Mouse (Mus musculus) liver, postnatal 0 days (tissue): ENCODE results near the gene Cenpe. TPM values are rescaled to one million over a fixed set of nuclear protein-coding genes. Genes with fewer than 3 reads are reported as not detected.

ENCODE experiments used
- ATAC-seq: fragments of 200-750 bp; cut with Nextera tagmentation; 2 replicates; pipeline ENCODE4 v1.8.0; 2017; ENCODE audit warnings: mild to moderate bottlenecking, moderate library complexity
- DNase-seq: peaks from one replicate; pipeline ENCODE4 v3.0.0-alpha.2; 2016
- H3K27ac ChIP-seq: fragments of 300-500 bp; sonication (generic); 2 replicates; pipeline ENCODE4 v1.5.1; 2014; ENCODE audit warnings: antibody characterized with exemption, moderate library complexity, mild to moderate bottlenecking, low read depth
- H3K27me3 ChIP-seq: fragments of 300-500 bp; sonication (generic); 2 replicates; pipeline ENCODE4 v1.6.1; 2014; ENCODE audit warnings: low read length, control low read depth, mixed read lengths; ENCODE audit not compliant: insufficient read depth
- H3K36me3 ChIP-seq: fragments of 300-500 bp; sonication (generic); replicated peaks from 2 replicates; pipeline ENCODE4 v1.6.1; 2014; ENCODE audit warnings: mild to moderate bottlenecking, control low read depth, low read length, moderate library complexity, mixed read lengths; ENCODE audit not compliant: insufficient read depth
- H3K4me1 ChIP-seq: fragments of 300-500 bp; sonication (generic); 2 replicates; pipeline ENCODE4 v1.6.1; 2014; ENCODE audit warnings: antibody characterized with exemption, mild to moderate bottlenecking, control low read depth; ENCODE audit not compliant: insufficient read depth
- H3K4me2 ChIP-seq: fragments of 300-500 bp; sonication (generic); 2 replicates; pipeline ENCODE4 v1.6.1; 2014; ENCODE audit warnings: low read depth, mild to moderate bottlenecking, low read length, moderate library complexity, mixed read lengths
- H3K4me3 ChIP-seq: fragments of 300-500 bp; sonication (generic); 2 replicates; pipeline ENCODE4 v1.5.1; 2014; ENCODE audit warnings: low read depth, low read length
- H3K9ac ChIP-seq: fragments of 300-500 bp; sonication (generic); replicated peaks from 2 replicates; pipeline ENCODE4 v1.6.1; 2014; ENCODE audit warnings: mild to moderate bottlenecking, moderate library complexity
- H3K9me3 ChIP-seq: fragments of 300-500 bp; sonication (generic); 2 replicates; pipeline ENCODE4 v1.6.1; 2016; ENCODE audit warnings: mild to moderate bottlenecking, control low read depth, low read length, mixed read lengths
- CTCF ChIP-seq: sonication (generic); IDR thresholded peaks from 2 replicates; pipeline ENCODE4 v1.5.1; 2016; ENCODE audit warnings: antibody characterized with exemption, low read depth
- EP300 ChIP-seq: IDR thresholded peaks from 2 replicates; pipeline ENCODE4 v1.6.1; 2016; ENCODE audit warnings: antibody characterized with exemption, low read depth, mild to moderate bottlenecking
- WGBS: fragments of 180-500 bp; shearing (Covaris S2); extraction: QIAGEN DNeasy Blood & Tissue Kit; methylation state at CpG from one replicate; pipeline ENCODE4 v1.1.7; 2014; ENCODE audit not compliant: insufficient replicate concordance; 5-methylcytosine and 5-hydroxymethylcytosine counted together
- polyA plus RNA-seq: library from polyadenylated mRNA; unstranded; fragments of >200 nt; fragmentation: Nextera tagmentation; extraction: Ambion mirVana; gene quantifications from 2 replicates; pipeline ENCODE4 v1.2.1, GENCODE M21; 2015

Cenpe gene
- polyA plus RNA-seq, 1 experiment from 2014 or later: 9.0 TPM

- Histone ChIP-seq H3K27ac (no peak overlapping the region), H3K9ac (peak overlapping the region; percentile 79), H3K4me1 (peaks cover 15% of the 10 kb centered on the region; the same call in 1 of the 2 replicates), H3K9me3 (no peaks in the 10 kb centered on the region), H3K4me3 (peak overlapping the region; percentile 87), H3K27me3 (no peaks in the 10 kb centered on the region), H3K36me3 (peaks cover 21% of the 10 kb centered on the region), H3K4me2 (peak overlapping the region; percentile 83)
- DNase-seq (no peak), ATAC-seq (peak; percentile 60)
- TF ChIP-seq CTCF (no peak), EP300 (no peak)
- 0% methylated on average over 26 of the region's 26 CpGs for WGBS
Observed at GRCm38 (mm10) chr3:135212658-135213350, 467 bp downstream of the Cenpe start.

GRCm38 (mm10) chr3:135232058-135232457 is 19.7 kb downstream of the Cenpe start:
- no peak overlapping the region for H3K9ac ChIP-seq
- no peaks in the 10 kb centered on the region for H3K9me3 ChIP-seq
- H3K4me2 ChIP-seq: no peak overlapping the region
- no peak for TF ChIP-seq CTCF
- no peak for TF ChIP-seq EP300
- H3K36me3 ChIP-seq: peaks cover 72% of the 10 kb centered on the region
- no peak overlapping the region for H3K4me3 ChIP-seq
- H3K4me1 ChIP-seq: no peaks in the 10 kb centered on the region
- ATAC-seq: no peak
- no peak for DNase-seq
- H3K27me3 ChIP-seq: no peaks in the 10 kb centered on the region
- 79% methylated on average over 3 of the region's 3 CpGs for WGBS
- H3K27ac ChIP-seq: no peak overlapping the region

GRCm38 (mm10) chr3:135232462-135232861 is 20.1 kb downstream of the Cenpe start:
- H3K27me3 ChIP-seq: no peaks in the 10 kb centered on the region
- H3K4me1 ChIP-seq: no peaks in the 10 kb centered on the region
- no peak overlapping the region for H3K4me3 ChIP-seq
- TF ChIP-seq CTCF (no peak), EP300 (no peak)
- WGBS: 91% methylated on average over 3 of the region's 3 CpGs
- no peak for ATAC-seq
- no peak for DNase-seq
- H3K27ac ChIP-seq: no peak overlapping the region
- H3K36me3 ChIP-seq: peaks cover 76% of the 10 kb centered on the region
- H3K9me3 ChIP-seq: no peaks in the 10 kb centered on the region
- H3K4me2 ChIP-seq: no peak overlapping the region
- no peak overlapping the region for H3K9ac ChIP-seq

GRCm38 (mm10) chr3:135245733-135246132 is 33.4 kb downstream of the Cenpe start:
- DNase-seq: no peak
- no peaks in the 10 kb centered on the region for H3K4me1 ChIP-seq
- H3K27ac ChIP-seq: no peak overlapping the region
- peaks cover 81% of the 10 kb centered on the region for H3K36me3 ChIP-seq
- no peak overlapping the region for H3K9ac ChIP-seq
- no peak overlapping the region for H3K4me3 ChIP-seq
- no peaks in the 10 kb centered on the region for H3K27me3 ChIP-seq
- no peaks in the 10 kb centered on the region for H3K9me3 ChIP-seq
- TF ChIP-seq CTCF (peak; percentile 60), EP300 (no peak)
- ATAC-seq: no peak
- no peak overlapping the region for H3K4me2 ChIP-seq

- WGBS: 89% methylated on average over 6 of the region's 6 CpGs
- DNase-seq: no peak
- H3K27ac ChIP-seq: no peak overlapping the region
- no peak overlapping the region for H3K4me3 ChIP-seq
- no peaks in the 10 kb centered on the region for H3K27me3 ChIP-seq
- no peaks in the 10 kb centered on the region for H3K4me1 ChIP-seq
- no peak for ATAC-seq
- TF ChIP-seq EP300 (no peak), CTCF (no peak)
- H3K36me3 ChIP-seq: peaks cover 80% of the 10 kb centered on the region
- H3K9me3 ChIP-seq: no peaks in the 10 kb centered on the region
- no peak overlapping the region for H3K4me2 ChIP-seq
- H3K9ac ChIP-seq: no peak overlapping the region
Observed at GRCm38 (mm10) chr3:135246828-135247227, 34.5 kb downstream of the Cenpe start.

- Histone ChIP-seq H3K4me3 (no peak overlapping the region), H3K4me1 (no peaks in the 10 kb centered on the region), H3K9me3 (no peaks in the 10 kb centered on the region), H3K9ac (no peak overlapping the region), H3K4me2 (no peak overlapping the region), H3K36me3 (peaks cover 67% of the 10 kb centered on the region), H3K27me3 (no peaks in the 10 kb centered on the region), H3K27ac (no peak overlapping the region)
- WGBS: 81% methylated on average over 6 of the region's 6 CpGs
- TF ChIP-seq CTCF: no peak
- TF ChIP-seq EP300: no peak
- ATAC-seq (peak; percentile 68), DNase-seq (peak; percentile 44)
Observed at GRCm38 (mm10) chr3:135249104-135249503, 36.8 kb downstream of the Cenpe start.
